Mouse (Mus musculus): ENCODE data around the gene Zfp12. TPM values are rescaled to one million over a fixed set of nuclear protein-coding genes. Genes with fewer than 3 reads are reported as not detected.

The Zfp12 gene
- total and polyA plus RNA-seq, 2 experiments from 2014 or later: 11.8 to 31.1 TPM

DNA sequence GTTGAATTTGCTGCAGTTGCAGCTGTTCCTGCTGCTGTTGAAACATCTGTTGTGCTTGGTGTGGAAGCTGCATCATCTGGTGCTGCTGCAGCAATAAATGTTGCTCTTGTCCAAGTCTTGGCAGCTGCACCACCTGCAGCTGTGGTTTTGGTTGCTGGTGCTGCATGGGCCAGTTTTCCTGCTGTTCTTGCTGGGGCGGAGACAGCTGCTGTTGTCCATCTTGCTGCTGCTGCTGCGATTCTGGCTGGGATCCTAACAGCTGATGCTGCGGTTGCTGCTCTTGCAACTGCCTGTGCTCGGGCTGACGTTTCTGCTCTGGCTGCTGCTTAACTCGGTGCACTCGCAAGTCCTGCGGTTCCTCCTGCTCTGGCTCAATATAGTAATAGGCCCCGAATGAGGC is 54.3 kb downstream of the Zfp12 start:
- Histone ChIP-seq H3K36me3 (ENCODE audit: insufficient read depth, low read length) (no peaks in the 10 kb centered on the region; the same call in 1 of the 2 replicates), H3K9me3 (ENCODE audit: low read length) (no peaks in the 10 kb centered on the region), H3K27me3 (ENCODE audit: insufficient read depth, low read length) (peaks cover 28% of the 10 kb centered on the region), H3K4me1 (ENCODE audit: insufficient read depth, low read length) (peaks cover 4% of the 10 kb centered on the region; the same call in 1 of the 2 replicates), H3K4me3 (ENCODE audit: low read depth, low read length) (no peak overlapping the region), H3K9ac (replicated peaks; ENCODE audit: low read length, poor library complexity, severe bottlenecking) (no peak overlapping the region), H3K27ac (ENCODE audit: low read depth, low read length) (no peak overlapping the region), H3K4me2 (ENCODE audit: low read depth, low read length, poor library complexity, severe bottlenecking) (no peak overlapping the region)
- no peak for DNase-seq (ENCODE audit: low spot score)
- TF ChIP-seq CTCF (IDR thresholded peaks at IDR 0.05): no peak
- 65% methylated on average over 9 of the region's 9 CpGs for WGBS
- ATAC-seq (ENCODE audit: low FRiP score): no peak

DNA sequence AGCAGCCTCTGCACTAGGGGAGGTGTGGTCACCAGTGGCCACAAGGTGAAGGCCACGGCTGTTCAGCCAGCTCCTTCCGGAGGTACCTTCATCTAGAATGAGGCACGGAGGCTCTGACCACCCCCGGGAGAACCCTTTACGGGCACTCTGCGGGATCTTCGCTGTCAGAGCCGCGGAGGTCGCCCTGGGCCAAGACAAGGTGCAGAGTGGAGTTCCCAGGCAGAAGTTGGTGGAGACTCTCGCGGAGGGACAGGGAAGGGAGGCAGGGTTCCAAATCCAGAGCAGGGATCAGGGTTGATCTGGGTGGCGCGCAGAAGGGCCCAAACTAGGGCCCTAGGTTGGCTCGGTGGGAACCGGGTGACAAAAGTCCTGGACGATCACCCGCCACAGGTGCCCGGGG is 57.9 kb downstream of the Zfp12 start:
- DNase-seq (ENCODE audit: low spot score) (no peak), ATAC-seq (ENCODE audit: low FRiP score) (0 out of 2 replicates have a peak, but pooled peaks have one; percentile 3)
- Histone ChIP-seq H3K9me3 (ENCODE audit: low read length) (no peaks in the 10 kb centered on the region), H3K4me2 (ENCODE audit: low read depth, low read length, poor library complexity, severe bottlenecking) (peak overlapping the region; percentile 96), H3K36me3 (ENCODE audit: insufficient read depth, low read length) (peaks cover 3% of the 10 kb centered on the region; the same call in 1 of the 2 replicates), H3K27me3 (ENCODE audit: insufficient read depth, low read length) (peaks cover 19% of the 10 kb centered on the region), H3K27ac (ENCODE audit: low read depth, low read length) (no peak overlapping the region), H3K4me1 (ENCODE audit: insufficient read depth, low read length) (peaks cover 4% of the 10 kb centered on the region; the same call in 1 of the 2 replicates), H3K4me3 (ENCODE audit: low read depth, low read length) (peak overlapping the region; percentile 59), H3K9ac (replicated peaks; ENCODE audit: low read length, poor library complexity, severe bottlenecking) (peak overlapping the region; percentile 75)
- WGBS: 5% methylated on average over 15 of the region's 19 CpGs
- no peak for TF ChIP-seq CTCF (IDR thresholded peaks at IDR 0.05)

DNA sequence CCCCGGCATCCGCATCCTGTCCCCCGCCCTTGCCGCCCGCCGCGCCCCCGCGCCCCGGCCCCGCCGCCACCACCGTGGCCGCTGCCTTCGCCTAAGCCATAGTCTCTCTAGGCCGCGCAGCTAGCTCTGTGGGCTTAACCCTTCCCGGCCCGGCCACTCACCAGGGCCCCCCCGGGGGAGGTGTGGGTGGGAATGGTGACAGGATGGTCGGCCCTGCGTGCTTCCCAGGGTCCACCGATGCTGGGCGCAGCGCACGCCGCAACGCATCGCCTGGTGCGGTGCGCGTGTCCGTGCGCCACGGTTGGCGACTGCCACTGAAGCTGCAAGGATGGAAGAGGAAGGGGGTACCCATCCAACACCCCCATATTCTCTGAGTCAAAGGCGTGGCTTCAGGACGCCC is 58.4 kb downstream of the Zfp12 start, which contains the start of gene Zfp853:
Gene Zfp853 (minus strand): TSS at position 220 of the 400 bp plus-strand sequence.
- Histone ChIP-seq H3K9ac (replicated peaks; ENCODE audit: low read length, poor library complexity, severe bottlenecking) (peak within 1 kb of the TSS; percentile 75), H3K27me3 (ENCODE audit: insufficient read depth, low read length) (peaks cover 14% of the 10 kb centered on the region), H3K4me3 (ENCODE audit: low read depth, low read length) (peak within 1 kb of the TSS; percentile 59), H3K27ac (ENCODE audit: low read depth, low read length) (no peak within 1 kb of the TSS), H3K36me3 (ENCODE audit: insufficient read depth, low read length) (0 out of 2 replicates have a peak, but pooled peaks cover 3% of the 10 kb centered on the region), H3K9me3 (ENCODE audit: low read length) (no peaks in the 10 kb centered on the region), H3K4me2 (ENCODE audit: low read depth, low read length, poor library complexity, severe bottlenecking) (peak within 1 kb of the TSS; percentile 96), H3K4me1 (ENCODE audit: insufficient read depth, low read length) (peaks cover 4% of the 10 kb centered on the region; the same call in 1 of the 2 replicates)
- DNase-seq (ENCODE audit: low spot score): peak; percentile 40
- 3% methylated on average over 27 of the region's 38 CpGs for WGBS
- peak; percentile 52 for ATAC-seq (ENCODE audit: low FRiP score)
- TF ChIP-seq CTCF (IDR thresholded peaks at IDR 0.05): peak; percentile 4; the same call in 1 of the 2 replicates

DNA sequence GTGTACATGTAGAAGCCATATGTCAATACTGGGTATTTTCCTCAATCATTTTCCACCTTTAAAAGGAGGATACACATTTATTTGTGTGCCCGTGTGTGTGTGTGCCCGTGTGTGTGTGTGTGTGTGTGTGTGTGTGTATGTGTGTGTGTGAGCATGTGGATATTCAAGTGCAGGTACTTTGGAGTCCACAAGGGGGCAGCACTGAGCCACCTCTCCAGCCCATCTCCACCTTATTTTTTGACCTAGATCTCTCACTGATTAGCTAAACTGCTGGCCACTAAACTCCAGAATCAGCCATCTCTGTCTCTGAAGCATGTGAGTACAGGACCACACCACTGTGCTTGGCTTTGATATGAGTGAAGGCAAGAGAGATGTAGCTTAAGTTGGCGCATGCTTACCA is 59.9 kb downstream of the Zfp12 start:
- ATAC-seq (ENCODE audit: low FRiP score) (no peak), DNase-seq (ENCODE audit: low spot score) (no peak)
- TF ChIP-seq CTCF (IDR thresholded peaks at IDR 0.05): peak; percentile 62
- no peaks in the 10 kb centered on the region for H3K9me3 ChIP-seq (ENCODE audit: low read length)
- H3K27ac ChIP-seq (ENCODE audit: low read depth, low read length): no peak overlapping the region
- 89% methylated on average over 3 of the region's 3 CpGs for WGBS
- H3K36me3 ChIP-seq (ENCODE audit: insufficient read depth, low read length): 0 out of 2 replicates have a peak, but pooled peaks cover 6% of the 10 kb centered on the region
- peaks cover 4% of the 10 kb centered on the region; the same call in 1 of the 2 replicates for H3K4me1 ChIP-seq (ENCODE audit: insufficient read depth, low read length)
- 0 out of 2 replicates have a peak, but pooled peaks cover 6% of the 10 kb centered on the region for H3K27me3 ChIP-seq (ENCODE audit: insufficient read depth, low read length)
- no peak overlapping the region for H3K4me2 ChIP-seq (ENCODE audit: low read depth, low read length, poor library complexity, severe bottlenecking)
- no peak overlapping the region for H3K9ac ChIP-seq (replicated peaks; ENCODE audit: low read length, poor library complexity, severe bottlenecking)
- H3K4me3 ChIP-seq (ENCODE audit: low read depth, low read length): no peak overlapping the region

- Histone ChIP-seq H3K4me1 (ENCODE audit: insufficient read depth, low read length) (peaks cover 4% of the 10 kb centered on the region; the same call in 1 of the 2 replicates), H3K36me3 (ENCODE audit: insufficient read depth, low read length) (peaks cover 10% of the 10 kb centered on the region; the same call in 1 of the 2 replicates), H3K4me3 (ENCODE audit: low read depth, low read length) (no peak overlapping the region), H3K9ac (replicated peaks; ENCODE audit: low read length, poor library complexity, severe bottlenecking) (no peak overlapping the region), H3K4me2 (ENCODE audit: low read depth, low read length, poor library complexity, severe bottlenecking) (no peak overlapping the region), H3K27me3 (ENCODE audit: insufficient read depth, low read length) (0 out of 2 replicates have a peak, but pooled peaks cover 6% of the 10 kb centered on the region), H3K27ac (ENCODE audit: low read depth, low read length) (no peak overlapping the region), H3K9me3 (ENCODE audit: low read length) (no peaks in the 10 kb centered on the region)
- ATAC-seq (ENCODE audit: low FRiP score) (no peak), DNase-seq (ENCODE audit: low spot score) (no peak)
- TF ChIP-seq CTCF (IDR thresholded peaks at IDR 0.05): no peak
- 75% methylated on average over 2 of the region's 2 CpGs for WGBS
Observed at GRCm38 (mm10) chr5:143295330-143295729, 60.4 kb downstream of the Zfp12 start.

GRCm38 (mm10) chr5:143297986-143298385 is 63.0 kb downstream of the Zfp12 start:
- no peaks in the 10 kb centered on the region for H3K9me3 ChIP-seq (ENCODE audit: low read length)
- H3K9ac ChIP-seq (replicated peaks; ENCODE audit: low read length, poor library complexity, severe bottlenecking): no peak overlapping the region
- H3K27ac ChIP-seq (ENCODE audit: low read depth, low read length): no peak overlapping the region
- WGBS: 92% methylated on average over 9 of the region's 9 CpGs
- H3K4me3 ChIP-seq (ENCODE audit: low read depth, low read length): no peak overlapping the region
- no peak for DNase-seq (ENCODE audit: low spot score)
- H3K36me3 ChIP-seq (ENCODE audit: insufficient read depth, low read length): peaks cover 31% of the 10 kb centered on the region
- H3K4me2 ChIP-seq (ENCODE audit: low read depth, low read length, poor library complexity, severe bottlenecking): no peak overlapping the region
- peaks cover 4% of the 10 kb centered on the region; the same call in 1 of the 2 replicates for H3K4me1 ChIP-seq (ENCODE audit: insufficient read depth, low read length)
- no peak for ATAC-seq (ENCODE audit: low FRiP score)
- no peak for TF ChIP-seq CTCF (IDR thresholded peaks at IDR 0.05)
- H3K27me3 ChIP-seq (ENCODE audit: insufficient read depth, low read length): 0 out of 2 replicates have a peak, but pooled peaks cover 3% of the 10 kb centered on the region
